Mouse (Mus musculus): ENCODE measurements around the gene Clic5. TPM values are rescaled to one million over a fixed set of nuclear protein-coding genes. Genes with fewer than 3 reads are reported as not detected.
"Not testable (repeated sequence)": the region's sequence is repeated elsewhere in the genome, so short reads cannot be mapped to it uniquely, and the experiment has no call there.

Gene Clic5
- polyA plus RNA-seq, 1 experiment = 0.28 TPM

GRCm38 (mm10) chr17:44173341-44173740 lies 15.0 kb upstream of the Clic5 start:
- no peak overlapping the region for H3K27ac ChIP-seq (ENCODE audit: control insufficient read depth, insufficient read depth, low read depth, low read length)
- H3K4me3 ChIP-seq (ENCODE audit: control insufficient read depth, low read depth, low read length) = no peak overlapping the region
- no peaks in the 10 kb centered on the region for H3K36me3 ChIP-seq (ENCODE audit: control insufficient read depth, insufficient read depth, low read length)
- H3K4me1 ChIP-seq (ENCODE audit: control insufficient read depth, insufficient read depth, low read length) = no peaks in the 10 kb centered on the region
- no peaks in the 10 kb centered on the region for H3K27me3 ChIP-seq (ENCODE audit: control insufficient read depth, insufficient read depth, low read length)
- no peak for TF ChIP-seq POLR2A (IDR thresholded peaks at IDR 0.05; ENCODE audit: control insufficient read depth, low read depth, low read length)
- TF ChIP-seq CTCF (IDR thresholded peaks at IDR 0.05; ENCODE audit: control insufficient read depth, insufficient read depth, insufficient replicate concordance, low read depth, low read length) = no peak

DNA sequence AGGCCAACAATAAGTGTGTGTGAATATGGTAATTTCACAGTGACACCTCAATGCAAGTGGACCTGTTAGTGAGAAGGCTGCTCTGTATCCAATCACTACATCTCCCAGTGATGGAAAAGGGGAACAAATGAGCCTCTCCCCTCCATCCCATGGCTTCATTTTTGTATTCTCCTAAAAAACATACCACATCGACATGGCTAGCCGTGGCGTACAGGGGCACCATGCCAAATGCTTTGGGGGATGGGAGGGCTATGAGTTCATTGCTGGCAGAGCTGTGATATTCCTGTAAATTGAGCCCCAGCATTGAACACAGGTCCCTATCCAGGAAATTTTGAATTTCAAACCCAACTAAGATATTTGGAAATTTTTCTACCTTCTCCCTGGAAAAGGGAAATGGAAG lies 11.1 kb upstream of the Clic5 start:
- no peak overlapping the region for H3K27ac ChIP-seq (ENCODE audit: control insufficient read depth, insufficient read depth, low read depth, low read length)
- TF ChIP-seq CTCF (IDR thresholded peaks at IDR 0.05; ENCODE audit: control insufficient read depth, insufficient read depth, insufficient replicate concordance, low read depth, low read length) = no peak
- no peak for TF ChIP-seq POLR2A (IDR thresholded peaks at IDR 0.05; ENCODE audit: control insufficient read depth, low read depth, low read length)

GRCm38 (mm10) chr17:44181346-44181745 lies 7.0 kb upstream of the Clic5 start:
- Histone ChIP-seq H3K27ac (ENCODE audit: control insufficient read depth, insufficient read depth, low read depth, low read length) (no peak overlapping the region), H3K36me3 (ENCODE audit: control insufficient read depth, insufficient read depth, low read length) (no peaks in the 10 kb centered on the region), H3K4me1 (ENCODE audit: control insufficient read depth, insufficient read depth, low read length) (peaks cover 5% of the 10 kb centered on the region), H3K4me3 (ENCODE audit: control insufficient read depth, low read depth, low read length) (no peak overlapping the region; the same call in 1 of the 2 replicates), H3K27me3 (ENCODE audit: control insufficient read depth, insufficient read depth, low read length) (no peaks in the 10 kb centered on the region)
- TF ChIP-seq CTCF (IDR thresholded peaks at IDR 0.05; ENCODE audit: control insufficient read depth, insufficient read depth, insufficient replicate concordance, low read depth, low read length) (no peak), POLR2A (IDR thresholded peaks at IDR 0.05; ENCODE audit: control insufficient read depth, low read depth, low read length) (no peak)

More for the DNA sequence above, 11.1 kb upstream of the Clic5 start:
- Histone ChIP-seq H3K4me1 (ENCODE audit: control insufficient read depth, insufficient read depth, low read length) (peaks cover 5% of the 10 kb centered on the region), H3K36me3 (ENCODE audit: control insufficient read depth, insufficient read depth, low read length) (no peaks in the 10 kb centered on the region), H3K4me3 (ENCODE audit: control insufficient read depth, low read depth, low read length) (no peak overlapping the region), H3K27me3 (ENCODE audit: control insufficient read depth, insufficient read depth, low read length) (no peaks in the 10 kb centered on the region)

DNA sequence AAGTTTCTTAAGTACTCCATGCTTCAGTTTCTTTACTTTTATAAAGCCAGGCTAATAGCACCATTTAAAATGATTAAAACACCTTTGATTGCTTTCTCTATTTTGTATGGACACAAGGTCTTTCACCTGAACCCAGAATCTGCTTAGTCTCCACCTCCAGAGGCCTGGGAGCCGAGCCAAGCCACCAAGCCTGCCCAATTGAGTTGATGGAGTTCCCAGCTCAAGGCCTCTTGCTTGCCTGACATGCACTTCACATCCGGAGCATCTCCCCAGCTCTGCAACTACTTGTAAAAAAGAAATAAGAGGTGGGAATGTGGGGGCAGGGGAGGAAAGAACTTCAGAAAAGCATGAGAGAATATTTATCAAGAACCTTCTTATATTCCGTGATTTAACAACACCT lies 1.5 kb upstream of the Clic5 start:
- no peaks in the 10 kb centered on the region for H3K36me3 ChIP-seq (ENCODE audit: control insufficient read depth, insufficient read depth, low read length)
- H3K27ac ChIP-seq (ENCODE audit: control insufficient read depth, insufficient read depth, low read depth, low read length) = no peak overlapping the region
- H3K27me3 ChIP-seq (ENCODE audit: control insufficient read depth, insufficient read depth, low read length) = no peaks in the 10 kb centered on the region; the same call in 1 of the 2 replicates
- H3K4me3 ChIP-seq (ENCODE audit: control insufficient read depth, low read depth, low read length) = no peak overlapping the region
- peaks cover 8% of the 10 kb centered on the region for H3K4me1 ChIP-seq (ENCODE audit: control insufficient read depth, insufficient read depth, low read length)
- TF ChIP-seq CTCF (IDR thresholded peaks at IDR 0.05; ENCODE audit: control insufficient read depth, insufficient read depth, insufficient replicate concordance, low read depth, low read length) (no peak), POLR2A (IDR thresholded peaks at IDR 0.05; ENCODE audit: control insufficient read depth, low read depth, low read length) (no peak)

GRCm38 (mm10) chr17:44187537-44187936 lies 847 bp upstream of the Clic5 start:
- not testable (repeated sequence) for H3K4me1 ChIP-seq (ENCODE audit: control insufficient read depth, insufficient read depth, low read length); H3K4me3 ChIP-seq (ENCODE audit: control insufficient read depth, low read depth, low read length); H3K36me3 ChIP-seq (ENCODE audit: control insufficient read depth, insufficient read depth, low read length); H3K27ac ChIP-seq (ENCODE audit: control insufficient read depth, insufficient read depth, low read depth, low read length); H3K27me3 ChIP-seq (ENCODE audit: control insufficient read depth, insufficient read depth, low read length)

DNA sequence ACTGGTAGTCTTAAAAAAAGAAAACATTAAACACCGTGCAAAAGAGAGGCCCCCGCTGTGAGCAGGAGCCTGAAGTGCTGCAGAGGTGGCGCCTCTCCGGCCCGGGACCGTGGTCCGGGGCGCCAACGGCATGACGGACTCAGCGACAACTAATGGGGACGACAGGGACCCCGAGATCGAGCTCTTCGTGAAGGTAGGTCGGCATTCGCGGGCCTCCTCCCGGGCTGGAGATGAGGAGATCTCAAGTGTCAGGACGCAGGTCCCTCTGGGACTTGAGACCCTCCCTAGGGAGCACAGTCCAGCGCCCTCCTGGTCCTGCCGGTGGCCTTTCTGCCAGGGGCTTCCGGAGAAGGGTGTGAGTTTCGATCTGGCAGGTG lies 373 bp downstream of the Clic5 start:
- Histone ChIP-seq H3K4me3 (ENCODE audit: control insufficient read depth, low read depth, low read length) (peak overlapping the region; percentile 68), H3K4me1 (ENCODE audit: control insufficient read depth, insufficient read depth, low read length) (peaks cover 8% of the 10 kb centered on the region), H3K27me3 (ENCODE audit: control insufficient read depth, insufficient read depth, low read length) (no peaks in the 10 kb centered on the region; the same call in 1 of the 2 replicates), H3K36me3 (ENCODE audit: control insufficient read depth, insufficient read depth, low read length) (no peaks in the 10 kb centered on the region), H3K27ac (ENCODE audit: control insufficient read depth, insufficient read depth, low read depth, low read length) (no peak overlapping the region)
- TF ChIP-seq POLR2A (IDR thresholded peaks at IDR 0.05; ENCODE audit: control insufficient read depth, low read depth, low read length) (no peak), CTCF (IDR thresholded peaks at IDR 0.05; ENCODE audit: control insufficient read depth, insufficient read depth, insufficient replicate concordance, low read depth, low read length) (no peak)

DNA sequence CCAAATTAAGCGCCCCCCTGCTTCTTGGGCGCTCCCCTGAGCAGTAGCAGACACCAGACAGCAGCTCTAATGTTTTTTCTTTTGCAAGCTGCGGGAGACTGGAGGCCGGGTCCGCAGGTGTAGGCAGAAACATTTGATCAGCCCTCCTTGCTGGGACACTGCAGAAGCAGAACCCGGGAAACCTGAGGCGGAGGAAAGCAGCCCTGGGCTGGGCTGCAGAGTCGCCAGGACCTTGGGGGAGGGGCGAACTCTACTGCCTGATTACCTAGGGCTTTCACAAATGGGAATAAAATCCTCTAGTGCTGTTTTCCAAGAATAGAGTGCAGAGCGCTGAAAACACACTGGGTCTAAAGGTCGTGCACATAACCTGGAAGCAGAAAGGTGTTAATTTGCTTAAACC lies 1.3 kb downstream of the Clic5 start:
- Histone ChIP-seq H3K27me3 (ENCODE audit: control insufficient read depth, insufficient read depth, low read length) (no peaks in the 10 kb centered on the region; the same call in 1 of the 2 replicates), H3K27ac (ENCODE audit: control insufficient read depth, insufficient read depth, low read depth, low read length) (no peak overlapping the region), H3K36me3 (ENCODE audit: control insufficient read depth, insufficient read depth, low read length) (no peaks in the 10 kb centered on the region), H3K4me1 (ENCODE audit: control insufficient read depth, insufficient read depth, low read length) (peaks cover 8% of the 10 kb centered on the region), H3K4me3 (ENCODE audit: control insufficient read depth, low read depth, low read length) (no peak overlapping the region; the same call in 1 of the 2 replicates)
- no peak for TF ChIP-seq CTCF (IDR thresholded peaks at IDR 0.05; ENCODE audit: control insufficient read depth, insufficient read depth, insufficient replicate concordance, low read depth, low read length)
- TF ChIP-seq POLR2A (IDR thresholded peaks at IDR 0.05; ENCODE audit: control insufficient read depth, low read depth, low read length) = no peak

GRCm38 (mm10) chr17:44190246-44190645 lies 1.9 kb downstream of the Clic5 start:
- no peaks in the 10 kb centered on the region for H3K36me3 ChIP-seq (ENCODE audit: control insufficient read depth, insufficient read depth, low read length)
- H3K4me3 ChIP-seq (ENCODE audit: control insufficient read depth, low read depth, low read length) = no peak overlapping the region
- no peak for TF ChIP-seq CTCF (IDR thresholded peaks at IDR 0.05; ENCODE audit: control insufficient read depth, insufficient read depth, insufficient replicate concordance, low read depth, low read length)
- TF ChIP-seq POLR2A (IDR thresholded peaks at IDR 0.05; ENCODE audit: control insufficient read depth, low read depth, low read length) = no peak
- H3K4me1 ChIP-seq (ENCODE audit: control insufficient read depth, insufficient read depth, low read length) = peaks cover 8% of the 10 kb centered on the region
- H3K27me3 ChIP-seq (ENCODE audit: control insufficient read depth, insufficient read depth, low read length) = no peaks in the 10 kb centered on the region; the same call in 1 of the 2 replicates
- H3K27ac ChIP-seq (ENCODE audit: control insufficient read depth, insufficient read depth, low read depth, low read length) = no peak overlapping the region

Data from testis, adult 2 months (tissue).